Mouse (Mus musculus): ENCODE results near the gene Calr.

- TF ChIP-seq POLR2A (IDR thresholded peaks at IDR 0.05; ENCODE audit: borderline replicate concordance, control insufficient read depth, low read depth, low read length) (no peak), CTCF (IDR thresholded peaks at IDR 0.05; ENCODE audit: control insufficient read depth, insufficient read depth, low read length) (no peak)
Observed at GRCm38 (mm10) chr8:84793134-84793533, 53.6 kb downstream of the Calr start.

All from bone marrow, adult 2 months (tissue).